Mouse (Mus musculus): ENCODE measurements around the gene Nfic.
"Not testable (repeated sequence)": the region's sequence is repeated elsewhere in the genome, so short reads cannot be mapped to it uniquely, and the experiment has no call there.

The Nfic gene

GRCm38 (mm10) chr10:81460471-81460870 lies 5.0 kb upstream of the Nfic start:
- DNase-seq (ENCODE audit: low spot score) = no peak

GRCm38 (mm10) chr10:81459399-81459798 lies 4.0 kb upstream of the Nfic start:
- no peak for DNase-seq (ENCODE audit: low spot score)

- DNase-seq (ENCODE audit: low spot score) = no peak
Observed at GRCm38 (mm10) chr10:81458267-81458666, 2.8 kb upstream of the Nfic start.

GRCm38 (mm10) chr10:81457624-81458023 lies 2.2 kb upstream of the Nfic start:
- no peak for DNase-seq (ENCODE audit: low spot score)

GRCm38 (mm10) chr10:81456983-81457563 lies 1.6 kb upstream of the Nfic start:
- no peak for DNase-seq (ENCODE audit: low spot score)

GRCm38 (mm10) chr10:81454106-81454505 lies 1.3 kb downstream of the Nfic start:
- DNase-seq (ENCODE audit: low spot score) = no peak

- no peak for DNase-seq (ENCODE audit: low spot score)
Observed at GRCm38 (mm10) chr10:81452947-81453288, 2.5 kb downstream of the Nfic start.

- DNase-seq (ENCODE audit: low spot score) = no peak
Observed at GRCm38 (mm10) chr10:81452237-81452946, 3.0 kb downstream of the Nfic start.

GRCm38 (mm10) chr10:81451365-81451745 lies 4.1 kb downstream of the Nfic start:
- no peak for DNase-seq (ENCODE audit: low spot score)

GRCm38 (mm10) chr10:81450641-81451364 lies 4.6 kb downstream of the Nfic start:
- DNase-seq (ENCODE audit: low spot score) = no peak

GRCm38 (mm10) chr10:81450140-81450539 lies 5.3 kb downstream of the Nfic start:
- DNase-seq (ENCODE audit: low spot score) = peak; percentile 76

GRCm38 (mm10) chr10:81445516-81445915 lies 9.9 kb downstream of the Nfic start:
- DNase-seq (ENCODE audit: low spot score) = not testable (repeated sequence)

- DNase-seq (ENCODE audit: low spot score) = no peak
Observed at GRCm38 (mm10) chr10:81441019-81441418, 14.4 kb downstream of the Nfic start.

- no peak for DNase-seq (ENCODE audit: low spot score)
Observed at GRCm38 (mm10) chr10:81435436-81435835, 20.0 kb downstream of the Nfic start.

- no peak for DNase-seq (ENCODE audit: low spot score)
Observed at GRCm38 (mm10) chr10:81434361-81435263, 20.8 kb downstream of the Nfic start.

- DNase-seq (ENCODE audit: low spot score) = peak; percentile 53
Observed at GRCm38 (mm10) chr10:81433541-81434289, 21.7 kb downstream of the Nfic start.

GRCm38 (mm10) chr10:81432868-81433262 lies 22.6 kb downstream of the Nfic start:
- DNase-seq (ENCODE audit: low spot score) = peak; percentile 83

- DNase-seq (ENCODE audit: low spot score) = no peak
Observed at GRCm38 (mm10) chr10:81432169-81432867, 23.1 kb downstream of the Nfic start.

- no peak for DNase-seq (ENCODE audit: low spot score)
Observed at GRCm38 (mm10) chr10:81431526-81432168, 23.8 kb downstream of the Nfic start.

- DNase-seq (ENCODE audit: low spot score) = no peak
Observed at GRCm38 (mm10) chr10:81430831-81431525, 24.5 kb downstream of the Nfic start.

All from spleen, adult 12 weeks (tissue).